Mouse (Mus musculus): Measurements from ENCODE around the gene Fut2. TPM values are rescaled to one million over a fixed set of nuclear protein-coding genes. Genes with fewer than 3 reads are reported as not detected.

Gene Fut2
- total RNA-seq, 1 experiment, result 0.27 TPM

GRCm38 (mm10) chr7:45689800-45690199 is 23.6 kb upstream of the Fut2 start:
- no peak for DNase-seq (ENCODE audit: low read depth, low spot score)
- Histone ChIP-seq H3K9me3 (ENCODE audit: control insufficient read depth, insufficient read depth, low read depth, low read length) (no peaks in the 10 kb centered on the region), H3K4me3 (ENCODE audit: insufficient read depth in 1 of 2, low read depth in 1 of 2, low read length in 2 of 2, poor library complexity in 1 of 2, severe bottlenecking in 1 of 2) (no peak overlapping the region), H3K27ac (ENCODE audit: insufficient read depth, low read depth, low read length, poor library complexity, severe bottlenecking) (no peak overlapping the region), H3K36me3 (ENCODE audit: control insufficient read depth, insufficient read depth, low read length, poor library complexity, severe bottlenecking) (no peaks in the 10 kb centered on the region), H3K4me1 (ENCODE audit: control insufficient read depth in 2 of 2, insufficient read depth in 2 of 2, low read length in 2 of 2, poor library complexity in 1 of 2) (peaks cover 0 to 23% of the 10 kb centered on the region in 2 experiments; a peak in 1 of 4 replicates), H3K9ac (ENCODE audit: insufficient read depth, low read depth, low read length, poor library complexity, severe bottlenecking) (no peak overlapping the region)
- in situ Hi-C loops (cut with MboI; ENCODE audit: low sequenced_read_pairs in 2 of 2, unreplicated experiment in 2 of 2), result no loop called here
- no peak for TF ChIP-seq MAFK (IDR thresholded peaks at IDR 0.05; ENCODE audit: insufficient read depth, low read depth, low read length)
- TF ChIP-seq ZC3H11A (IDR thresholded peaks at IDR 0.05; ENCODE audit: borderline replicate concordance, low read depth, low read length), result no peak
- TF ChIP-seq CHD2 (IDR thresholded peaks at IDR 0.05; ENCODE audit: low read depth, low read length), result no peak
- TF ChIP-seq ZNF384 (IDR thresholded peaks at IDR 0.05; ENCODE audit: low read depth, low read length), result no peak
- no peak for TF ChIP-seq HCFC1 (IDR thresholded peaks at IDR 0.05; ENCODE audit: borderline replicate concordance, insufficient read depth, low read length)

GRCm38 (mm10) chr7:45689099-45689498 is 22.9 kb upstream of the Fut2 start:
- H3K4me3 ChIP-seq (ENCODE audit: insufficient read depth in 1 of 2, low read depth in 1 of 2, low read length in 2 of 2, poor library complexity in 1 of 2, severe bottlenecking in 1 of 2), result no peak overlapping the region
- in situ Hi-C loops (cut with MboI; ENCODE audit: low sequenced_read_pairs in 2 of 2, unreplicated experiment in 2 of 2), result no loop called here
- no peaks in the 10 kb centered on the region for H3K9me3 ChIP-seq (ENCODE audit: control insufficient read depth, insufficient read depth, low read depth, low read length)
- no peak overlapping the region for H3K9ac ChIP-seq (ENCODE audit: insufficient read depth, low read depth, low read length, poor library complexity, severe bottlenecking)
- no peak for TF ChIP-seq ZC3H11A (IDR thresholded peaks at IDR 0.05; ENCODE audit: borderline replicate concordance, low read depth, low read length)
- no peak for TF ChIP-seq HCFC1 (IDR thresholded peaks at IDR 0.05; ENCODE audit: borderline replicate concordance, insufficient read depth, low read length)
- TF ChIP-seq CHD2 (IDR thresholded peaks at IDR 0.05; ENCODE audit: low read depth, low read length), result no peak
- no peak for TF ChIP-seq MAFK (IDR thresholded peaks at IDR 0.05; ENCODE audit: insufficient read depth, low read depth, low read length)
- TF ChIP-seq ZNF384 (IDR thresholded peaks at IDR 0.05; ENCODE audit: low read depth, low read length), result no peak
- no peak overlapping the region for H3K27ac ChIP-seq (ENCODE audit: insufficient read depth, low read depth, low read length, poor library complexity, severe bottlenecking)
- no peaks in the 10 kb centered on the region for H3K36me3 ChIP-seq (ENCODE audit: control insufficient read depth, insufficient read depth, low read length, poor library complexity, severe bottlenecking)
- peaks cover 0 to 23% of the 10 kb centered on the region in 2 experiments; a peak in 1 of 4 replicates for H3K4me1 ChIP-seq (ENCODE audit: control insufficient read depth in 2 of 2, insufficient read depth in 2 of 2, low read length in 2 of 2, poor library complexity in 1 of 2)
- no peak for DNase-seq (ENCODE audit: low read depth, low spot score)

DNA sequence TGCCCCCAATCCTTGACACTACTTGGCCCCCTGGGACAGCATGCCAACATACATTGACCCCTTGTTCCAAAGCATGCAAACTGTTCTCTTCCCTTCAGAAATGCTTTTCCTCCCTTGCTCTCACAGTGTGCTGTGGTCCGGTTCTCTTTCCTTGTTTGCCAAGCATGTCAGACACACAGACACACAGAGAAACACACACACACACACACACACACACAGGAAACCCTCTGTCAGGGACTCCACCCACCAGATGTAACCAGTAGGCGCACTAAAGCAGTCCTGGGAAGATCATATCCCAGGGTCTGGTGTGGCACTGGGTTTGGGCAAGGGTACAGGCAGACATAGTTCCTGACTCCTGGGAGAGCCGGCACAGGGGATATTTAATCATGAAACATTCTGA is 20.6 kb upstream of the Fut2 start:
- Histone ChIP-seq H3K4me1 (ENCODE audit: control insufficient read depth in 2 of 2, insufficient read depth in 2 of 2, low read length in 2 of 2, poor library complexity in 1 of 2) (peaks cover 0 to 20% of the 10 kb centered on the region in 2 experiments; a peak in 1 of 4 replicates), H3K27ac (ENCODE audit: insufficient read depth, low read depth, low read length, poor library complexity, severe bottlenecking) (no peak overlapping the region), H3K4me3 (ENCODE audit: insufficient read depth in 1 of 2, low read depth in 1 of 2, low read length in 2 of 2, poor library complexity in 1 of 2, severe bottlenecking in 1 of 2) (no peak overlapping the region), H3K9me3 (ENCODE audit: control insufficient read depth, insufficient read depth, low read depth, low read length) (no peaks in the 10 kb centered on the region), H3K36me3 (ENCODE audit: control insufficient read depth, insufficient read depth, low read length, poor library complexity, severe bottlenecking) (no peaks in the 10 kb centered on the region), H3K9ac (ENCODE audit: insufficient read depth, low read depth, low read length, poor library complexity, severe bottlenecking) (no peak overlapping the region)
- in situ Hi-C loops (cut with MboI; ENCODE audit: low sequenced_read_pairs in 2 of 2, unreplicated experiment in 2 of 2), result no loop called here
- no peak for TF ChIP-seq HCFC1 (IDR thresholded peaks at IDR 0.05; ENCODE audit: borderline replicate concordance, insufficient read depth, low read length)
- no peak for TF ChIP-seq MAFK (IDR thresholded peaks at IDR 0.05; ENCODE audit: insufficient read depth, low read depth, low read length)
- DNase-seq (ENCODE audit: low read depth, low spot score), result no peak

- TF ChIP-seq MAFK (IDR thresholded peaks at IDR 0.05; ENCODE audit: insufficient read depth, low read depth, low read length) (no peak), ZC3H11A (IDR thresholded peaks at IDR 0.05; ENCODE audit: borderline replicate concordance, low read depth, low read length) (no peak), HCFC1 (IDR thresholded peaks at IDR 0.05; ENCODE audit: borderline replicate concordance, insufficient read depth, low read length) (no peak), CHD2 (IDR thresholded peaks at IDR 0.05; ENCODE audit: low read depth, low read length) (no peak), ZNF384 (IDR thresholded peaks at IDR 0.05; ENCODE audit: low read depth, low read length) (no peak)
- Histone ChIP-seq H3K4me3 (ENCODE audit: insufficient read depth in 1 of 2, low read depth in 1 of 2, low read length in 2 of 2, poor library complexity in 1 of 2, severe bottlenecking in 1 of 2) (no peak overlapping the region), H3K36me3 (ENCODE audit: control insufficient read depth, insufficient read depth, low read length, poor library complexity, severe bottlenecking) (no peaks in the 10 kb centered on the region), H3K4me1 (ENCODE audit: control insufficient read depth in 2 of 2, insufficient read depth in 2 of 2, low read length in 2 of 2, poor library complexity in 1 of 2) (peaks cover 0 to 14% of the 10 kb centered on the region in 2 experiments; a peak in 1 of 4 replicates), H3K27ac (ENCODE audit: insufficient read depth, low read depth, low read length, poor library complexity, severe bottlenecking) (no peak overlapping the region), H3K9me3 (ENCODE audit: control insufficient read depth, insufficient read depth, low read depth, low read length) (no peaks in the 10 kb centered on the region), H3K9ac (ENCODE audit: insufficient read depth, low read depth, low read length, poor library complexity, severe bottlenecking) (no peak overlapping the region)
- in situ Hi-C loops (cut with MboI; ENCODE audit: low sequenced_read_pairs in 2 of 2, unreplicated experiment in 2 of 2), result no loop called here
- no peak for DNase-seq (ENCODE audit: low read depth, low spot score)
Measured at GRCm38 (mm10) chr7:45685811-45686210, 19.6 kb upstream of the Fut2 start.
